Mouse (Mus musculus) CD4-positive, CD25-positive, alpha-beta regulatory T cell (primary cell): Measurements from ENCODE around the gene Vmn1r121. TPM values are rescaled to one million over a fixed set of nuclear protein-coding genes. Genes with fewer than 3 reads are reported as not detected.

Experiments used
- polyA plus RNA-seq: library from polyadenylated mRNA; unstranded; fragments of 100-300 nt; shearing (Covaris generic); gene quantifications from one replicate; pipeline ENCODE4 v1.2.1, GENCODE M21; 2017

Gene Vmn1r121
- polyA plus RNA-seq: not detected

DNA sequence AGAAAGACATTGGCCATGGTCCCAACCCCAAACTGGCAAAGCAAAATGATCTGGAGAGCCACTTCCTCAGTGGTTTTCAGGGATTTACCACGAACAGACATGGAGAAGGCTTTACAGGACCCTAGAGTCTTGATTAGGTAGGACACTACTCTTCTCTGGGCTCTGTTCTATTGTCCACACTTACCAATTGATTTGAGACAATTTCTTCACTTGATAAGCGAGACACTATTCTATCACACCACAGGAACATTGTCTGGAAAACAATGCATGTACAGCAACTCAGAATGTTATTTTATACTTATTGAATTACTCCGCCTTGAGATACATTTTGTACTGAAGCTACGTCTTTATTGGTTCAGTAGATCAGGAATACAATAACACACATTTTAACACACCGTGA is at the start of gene Vmn1r121:
Gene Vmn1r121, minus strand, starts transcription at position 101 of the 400 bp plus-strand sequence.

DNA sequence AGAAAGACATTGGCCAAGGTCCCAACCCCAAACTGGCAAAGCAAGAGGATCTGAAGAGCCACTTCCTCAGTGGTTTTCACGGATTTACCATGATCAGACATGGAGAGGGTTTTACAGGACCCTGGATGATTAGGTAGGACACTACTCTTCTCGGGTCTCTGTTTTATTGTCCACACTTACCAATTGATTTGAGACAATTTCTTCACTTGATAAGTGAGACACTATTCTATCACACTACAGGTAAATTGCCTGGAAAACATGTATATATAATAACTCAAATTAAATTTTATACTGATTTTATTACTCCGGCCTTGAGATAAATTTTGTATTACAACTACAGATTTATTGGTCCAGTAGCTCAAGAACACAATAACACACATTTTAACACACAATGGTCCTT is 35.7 kb upstream of the Vmn1r121 start, which contains the start of gene Vmn1r122:
Gene Vmn1r122, minus strand, starts transcription at position 101 of the 400 bp plus-strand sequence.

DNA sequence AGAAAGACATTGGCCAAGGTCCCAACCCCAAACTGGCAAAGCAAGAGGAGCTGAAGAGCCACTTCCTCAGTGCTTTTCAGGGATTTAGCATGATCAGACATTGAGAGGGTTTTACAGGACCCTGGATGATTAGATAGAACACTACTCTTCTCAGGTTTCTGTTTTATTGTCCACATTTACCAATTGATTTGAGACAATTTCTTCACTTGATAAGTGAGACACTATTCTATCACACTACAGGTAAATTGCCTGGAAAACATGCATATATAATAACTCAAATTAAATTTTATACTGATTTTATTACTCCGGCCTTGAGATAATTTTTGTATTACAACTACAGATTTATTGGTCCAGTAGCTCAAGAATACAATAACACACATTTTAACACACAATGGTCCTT is 44.6 kb downstream of the Vmn1r121 start, which contains the start of gene Vmn1r120:
Gene Vmn1r120, minus strand, starts transcription at position 101 of the 400 bp plus-strand sequence.

Other genes with a start within 250 kb of the Vmn1r121 start
- not detected for gene Vmn1r116, start 226.3 kb downstream of the Vmn1r121 start, polyA plus RNA-seq
- not detected for gene Vmn1r117, start 214.4 kb downstream of the Vmn1r121 start, polyA plus RNA-seq
- gene Vmn1r118, start 186.2 kb downstream of the Vmn1r121 start, polyA plus RNA-seq: not detected
- not detected for gene Vmn1r119, start 86.1 kb downstream of the Vmn1r121 start, polyA plus RNA-seq
- not detected for gene Vmn1r120, start 44.7 kb downstream of the Vmn1r121 start, polyA plus RNA-seq
- gene Vmn1r122, start 35.6 kb upstream of the Vmn1r121 start, polyA plus RNA-seq: not detected
- gene Vmn1r123, start 63.7 kb upstream of the Vmn1r121 start, polyA plus RNA-seq: not detected
- not detected for gene Gm5157, start 91.9 kb upstream of the Vmn1r121 start, polyA plus RNA-seq
- gene Vmn1r124, start 162.1 kb upstream of the Vmn1r121 start, polyA plus RNA-seq: not detected
- not detected for gene Vmn1r125, start 173.7 kb upstream of the Vmn1r121 start, polyA plus RNA-seq
- not detected for gene Vmn1r126, start 203.0 kb upstream of the Vmn1r121 start, polyA plus RNA-seq
- gene Vmn1r127, start 221.3 kb upstream of the Vmn1r121 start, polyA plus RNA-seq: not detected